Mouse (Mus musculus) urinary bladder, postnatal 25 days (tissue): ENCODE results near the gene Fv1.

ENCODE experiments used
- DNase-seq: peaks from one replicate; pipeline ENCODE4 v3.0.0; 2022; ENCODE audit warnings: low spot score

Fv1 gene

DNA sequence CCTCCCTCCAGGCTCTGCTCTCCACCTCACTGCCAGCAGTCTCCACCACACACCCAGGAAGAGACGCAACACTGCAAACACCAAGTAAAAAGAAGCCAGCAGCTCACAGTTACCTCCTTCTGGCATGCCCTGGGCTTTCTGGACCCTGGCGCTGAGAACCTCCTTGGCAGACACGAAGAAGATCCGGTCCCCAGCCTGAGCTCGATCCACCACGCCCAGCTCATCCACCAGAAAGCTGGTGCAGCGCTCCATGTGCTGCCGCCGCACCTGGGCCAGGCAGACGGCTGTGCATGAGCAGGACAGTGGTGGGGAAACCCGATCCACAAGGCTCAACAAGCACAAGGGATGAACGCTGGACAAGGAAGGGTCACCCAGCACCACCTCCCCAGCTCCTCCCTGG is 17.4 kb downstream of the Fv1 start:
- DNase-seq, result no peak

DNA sequence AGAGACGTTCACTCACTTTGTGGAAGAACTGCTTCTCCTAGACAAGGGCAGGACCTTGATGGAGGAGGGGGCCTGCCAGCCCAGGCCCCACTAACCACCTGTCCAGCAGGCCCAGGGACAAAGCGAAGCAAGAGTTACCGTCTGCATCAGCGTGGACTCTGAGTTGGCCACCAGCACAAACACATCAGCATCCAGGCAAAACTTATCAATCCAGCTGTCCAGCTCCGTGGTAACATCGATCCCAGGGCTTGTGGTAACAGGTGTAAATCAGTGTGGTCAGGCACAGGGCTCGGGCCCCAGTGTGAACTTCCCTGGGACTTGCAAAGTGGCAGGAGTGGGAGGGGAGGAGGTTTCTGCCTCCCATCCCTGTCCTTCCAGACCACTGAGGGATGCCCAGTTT is 18.5 kb downstream of the Fv1 start:
- DNase-seq, result no peak

DNA sequence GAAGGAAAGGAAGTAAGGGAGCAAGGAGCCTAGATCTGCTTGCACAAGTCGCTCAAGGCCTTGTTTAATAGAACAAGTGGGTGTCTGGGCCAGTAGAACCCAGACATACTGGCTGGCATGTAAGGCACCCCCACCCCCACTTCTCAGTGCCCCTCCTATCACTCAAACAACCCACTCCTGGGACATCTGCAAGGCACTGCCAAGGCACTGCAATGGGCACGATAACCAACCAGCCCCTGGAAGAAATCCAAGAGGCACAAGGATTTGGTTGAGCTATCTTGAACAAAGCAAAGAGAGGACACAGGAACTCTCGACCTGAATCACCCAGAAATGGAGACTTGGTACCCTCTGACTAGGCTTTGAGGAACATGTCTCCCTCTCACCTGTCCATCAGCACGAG is 19.5 kb downstream of the Fv1 start:
- no peak for DNase-seq

- DNase-seq, result no peak
Observed at GRCm38 (mm10) chr4:147890341-147890740, 21.6 kb downstream of the Fv1 start.

- DNase-seq, result no peak
Observed at GRCm38 (mm10) chr4:147895815-147896330, 27.1 kb downstream of the Fv1 start.

- no peak for DNase-seq
Observed at GRCm38 (mm10) chr4:147896411-147896810, 27.6 kb downstream of the Fv1 start.

GRCm38 (mm10) chr4:147897348-147897747 is 28.6 kb downstream of the Fv1 start:
- no peak for DNase-seq

- no peak for DNase-seq
Observed at GRCm38 (mm10) chr4:147900452-147900851, 31.7 kb downstream of the Fv1 start.

- DNase-seq, result no peak
Observed at GRCm38 (mm10) chr4:147902906-147903500, 34.2 kb downstream of the Fv1 start.

- no peak for DNase-seq
Observed at GRCm38 (mm10) chr4:147903601-147904000, 34.8 kb downstream of the Fv1 start.

GRCm38 (mm10) chr4:147904313-147905089 is 35.7 kb downstream of the Fv1 start, which contains the start of gene Mfn2:
TSS of gene Mfn2 (minus strand) at chr4:147904704.
- DNase-seq, result peak; percentile 84

DNA sequence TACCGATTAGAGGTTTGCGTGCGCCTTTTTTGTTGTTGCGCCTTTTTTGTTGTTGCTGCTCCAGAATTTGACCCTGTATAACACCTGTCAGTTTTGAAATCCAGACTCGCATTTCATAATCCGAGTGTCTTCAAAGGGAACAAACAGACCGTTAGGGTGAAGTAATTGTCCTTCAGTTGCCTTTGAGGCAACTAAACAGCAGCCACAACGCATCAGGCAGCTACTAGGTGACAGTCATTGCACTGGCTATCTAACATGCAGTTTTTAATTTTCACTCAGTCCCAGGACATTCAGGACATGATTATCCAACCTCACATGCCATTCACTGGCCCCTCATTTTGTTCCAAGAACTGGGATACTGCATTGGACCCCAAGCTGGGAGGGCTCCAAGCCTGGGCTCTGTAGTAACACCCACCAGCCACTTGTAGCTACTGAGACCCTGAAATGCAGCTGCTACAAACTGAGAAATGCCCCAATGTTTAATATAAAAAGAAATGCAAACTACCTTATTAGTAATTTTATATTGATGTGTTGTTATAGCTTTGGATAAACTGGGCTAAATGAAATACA is 36.4 kb downstream of the Fv1 start:
- no peak for DNase-seq

GRCm38 (mm10) chr4:147906230-147906629 is 37.5 kb downstream of the Fv1 start:
- DNase-seq, result peak; percentile 27

DNA sequence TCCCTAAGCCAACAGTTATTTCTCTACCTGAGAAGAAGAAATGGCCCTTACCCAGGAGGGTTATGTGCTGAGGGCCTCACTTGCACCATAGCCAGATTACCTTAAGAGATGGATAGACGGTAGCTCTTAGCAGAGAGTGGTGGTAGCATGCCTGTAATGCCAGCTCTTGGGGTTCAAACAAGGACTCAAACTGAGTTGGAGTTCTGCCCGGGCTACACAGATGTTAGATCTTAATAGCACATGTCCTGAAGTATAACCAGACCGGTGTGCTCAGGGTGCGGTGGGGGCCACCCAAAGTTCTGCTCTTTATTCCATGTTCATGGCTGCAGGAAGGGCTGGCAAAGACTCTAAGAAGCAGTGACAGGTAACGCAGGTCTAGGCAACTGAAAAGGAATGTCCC is 40.7 kb downstream of the Fv1 start:
- DNase-seq, result no peak

DNA sequence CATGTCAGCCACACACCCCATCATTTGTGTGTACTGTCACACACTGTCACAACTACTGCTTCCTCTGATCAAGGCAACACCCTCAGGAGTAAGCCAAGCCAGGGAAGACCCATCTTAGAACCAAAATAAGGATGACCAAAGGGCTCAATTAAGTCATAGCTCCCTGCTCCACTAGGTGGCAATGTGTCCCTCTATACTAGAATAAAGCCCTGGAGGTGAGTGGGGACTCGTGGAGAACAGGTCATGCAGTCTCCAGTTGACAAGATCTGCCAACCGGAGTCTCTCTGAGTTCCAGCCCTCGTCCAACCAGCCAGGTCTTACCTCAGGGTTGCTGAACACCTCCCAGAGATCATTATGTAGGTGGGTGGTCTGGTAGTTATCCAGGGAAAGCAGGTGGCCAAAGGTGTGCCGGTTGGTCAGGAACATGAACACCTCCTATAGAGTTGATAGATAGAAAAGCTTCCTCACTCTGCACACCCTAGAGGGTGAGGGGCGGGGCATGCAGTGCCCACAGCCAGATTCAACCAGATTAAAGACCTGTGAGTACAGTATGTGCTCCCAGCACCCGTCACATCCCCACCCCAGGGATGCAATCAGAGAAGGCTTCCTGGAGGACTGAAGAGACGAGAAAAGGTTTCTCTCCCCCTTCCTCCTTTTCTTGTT is 49.8 kb downstream of the Fv1 start:
- DNase-seq, result peak; percentile 47
